ENCODE assay signal across 28 mouse cellular contexts in the genomic region with DNA sequence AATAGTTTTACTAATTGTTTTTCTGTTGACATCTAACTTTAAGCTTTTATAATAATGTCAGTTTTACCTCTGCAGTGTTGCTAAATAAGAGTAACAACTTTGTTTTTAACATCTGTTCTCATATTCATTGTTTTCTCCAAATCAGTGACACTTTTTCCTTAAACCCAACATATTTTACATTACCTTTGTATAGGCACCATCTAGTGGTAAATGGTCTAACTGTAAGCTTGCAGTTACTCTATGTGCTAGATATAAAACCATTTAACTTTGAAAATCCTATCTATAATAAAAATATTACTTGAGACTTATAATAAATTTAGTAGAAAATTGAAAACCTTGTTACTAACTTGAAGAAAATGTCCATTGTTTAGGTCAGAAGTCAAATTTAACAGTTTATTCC. TPM values are rescaled to one million over a fixed set of nuclear protein-coding genes. Genes with fewer than 3 reads are reported as not detected.
DNase-seq lines count a peak whose midpoint lies in the region; ATAC-seq and TF ChIP-seq lines count a peak whose summit lies in the region.
"Had no signal": no experiment of that assay in that cellular context is flagged by ENCODE, and none has a peak within 500 bp of the region (broad histone marks: within the 10 kb centered on the region; RNA-seq: fewer than 3 reads in every experiment).

No protein-coding gene starts in this region.

- no peaks in the 10 kb centered on the region for H3K27me3 ChIP-seq in forebrain, postnatal 0 days (ENCODE audit: insufficient read depth, low read length)
- H3K27me3 ChIP-seq in forebrain, embryonic 16.5 days (replicated peaks; ENCODE audit: control insufficient read depth, insufficient read depth, low read length) = no peaks in the 10 kb centered on the region
- H3K27me3 ChIP-seq in kidney, postnatal 0 days (ENCODE audit: insufficient read depth, low read length) = no peaks in the 10 kb centered on the region
- no peaks in the 10 kb centered on the region for H3K27me3 ChIP-seq in kidney, embryonic 15.5 days
- H3K27me3 ChIP-seq in midbrain, embryonic 14.5 days (ENCODE audit: control insufficient read depth, insufficient read depth, low read length) = no peaks in the 10 kb centered on the region
- H3K27me3 ChIP-seq in midbrain, embryonic 13.5 days = no peaks in the 10 kb centered on the region
- H3K27me3 ChIP-seq: CH12.LX; embryonic facial prominence, embryonic 12.5 days; forebrain, embryonic 12.5 days; heart, embryonic 13.5 days; hindbrain, embryonic 15.5 days; intestine, embryonic 15.5 days; megakaryocyte, embryonic 14.5 days had no signal

- H3K4me2 ChIP-seq in forebrain, postnatal 0 days (ENCODE audit: low read depth) = no peak overlapping the region
- H3K4me2 ChIP-seq in forebrain, embryonic 16.5 days (ENCODE audit: low read length) = no peak overlapping the region
- H3K4me2 ChIP-seq in kidney, postnatal 0 days (ENCODE audit: low read length) = no peak overlapping the region
- no peak overlapping the region for H3K4me2 ChIP-seq in kidney, embryonic 15.5 days
- H3K4me2 ChIP-seq in midbrain, embryonic 14.5 days (ENCODE audit: low read length) = no peak overlapping the region
- no peak overlapping the region for H3K4me2 ChIP-seq in midbrain, embryonic 13.5 days (replicated peaks)
- H3K4me2 ChIP-seq: embryonic facial prominence, embryonic 12.5 days; forebrain, embryonic 12.5 days; heart, embryonic 13.5 days; hindbrain, embryonic 15.5 days; intestine, embryonic 15.5 days had no signal

- TF ChIP-seq CTCF in forebrain, postnatal 0 days (IDR thresholded peaks at IDR 0.05; ENCODE audit: low read depth) = peak; percentile 47
- peak; percentile 52 for TF ChIP-seq CTCF in kidney, postnatal 0 days (IDR thresholded peaks at IDR 0.05; ENCODE audit: low read depth)

- H3K27ac ChIP-seq in forebrain, postnatal 0 days (ENCODE audit: low read depth, low read length) = no peak overlapping the region
- H3K27ac ChIP-seq in forebrain, embryonic 16.5 days (ENCODE audit: low read length) = no peak overlapping the region
- H3K27ac ChIP-seq in kidney, postnatal 0 days = no peak overlapping the region
- H3K27ac ChIP-seq in kidney, embryonic 15.5 days = no peak overlapping the region
- no peak overlapping the region for H3K27ac ChIP-seq in midbrain, embryonic 14.5 days (replicated peaks; ENCODE audit: low read depth, low read length)
- no peak overlapping the region for H3K27ac ChIP-seq in midbrain, embryonic 13.5 days
- H3K27ac ChIP-seq: embryonic facial prominence, embryonic 12.5 days; forebrain, embryonic 12.5 days; heart, embryonic 13.5 days; hindbrain, embryonic 15.5 days; intestine, embryonic 15.5 days; limb, embryonic 10.5 days had no signal

- no peak overlapping the region for H3K4me3 ChIP-seq in forebrain, postnatal 0 days (ENCODE audit: low read depth, low read length)
- no peak overlapping the region for H3K4me3 ChIP-seq in forebrain, embryonic 16.5 days (replicated peaks; ENCODE audit: low read length)
- H3K4me3 ChIP-seq in kidney, postnatal 0 days (replicated peaks; ENCODE audit: low read depth, low read length) = no peak overlapping the region
- no peak overlapping the region for H3K4me3 ChIP-seq in kidney, embryonic 15.5 days (replicated peaks)
- no peak overlapping the region for H3K4me3 ChIP-seq in midbrain, embryonic 14.5 days (replicated peaks; ENCODE audit: low read depth, low read length)
- no peak overlapping the region for H3K4me3 ChIP-seq in midbrain, embryonic 13.5 days (replicated peaks)
- H3K4me3 ChIP-seq: embryonic facial prominence, embryonic 12.5 days; forebrain, embryonic 12.5 days; heart, embryonic 13.5 days; hindbrain, embryonic 15.5 days; intestine, embryonic 15.5 days; limb, embryonic 10.5 days; megakaryocyte, embryonic 14.5 days had no signal

- H3K9ac ChIP-seq in forebrain, postnatal 0 days = no peak overlapping the region
- no peak overlapping the region for H3K9ac ChIP-seq in forebrain, embryonic 16.5 days (replicated peaks; ENCODE audit: low read depth, low read length)
- no peak overlapping the region for H3K9ac ChIP-seq in kidney, postnatal 0 days (ENCODE audit: low read depth, low read length)
- no peak overlapping the region for H3K9ac ChIP-seq in kidney, embryonic 15.5 days
- no peak overlapping the region for H3K9ac ChIP-seq in midbrain, embryonic 14.5 days (replicated peaks; ENCODE audit: low read length)
- H3K9ac ChIP-seq in midbrain, embryonic 13.5 days (replicated peaks) = no peak overlapping the region
- H3K9ac ChIP-seq: embryonic facial prominence, embryonic 12.5 days; forebrain, embryonic 12.5 days; heart, embryonic 13.5 days; hindbrain, embryonic 15.5 days; intestine, embryonic 15.5 days had no signal

- DNase-seq in forebrain, postnatal 0 days = no peak
- peak; percentile 13 for DNase-seq in kidney, postnatal 0 days (ENCODE audit: low spot score)
- DNase-seq in midbrain, embryonic 14.5 days = peak; percentile 24
- DNase-seq: adrenal gland, adult 8-10 months; cerebellum, adult 18-20 months; cerebellum, postnatal 14 days; gastrocnemius, postnatal 14 days; heart, adult 18-20 months; heart, postnatal 4 days; kidney, postnatal 4 days; layer of hippocampus, adult 9-11 months; right cerebral cortex, postnatal 4 days; thymus, postnatal 25 days had no signal

- no peaks in the 10 kb centered on the region for H3K4me1 ChIP-seq in forebrain, postnatal 0 days (ENCODE audit: insufficient read depth)
- no peaks in the 10 kb centered on the region for H3K4me1 ChIP-seq in forebrain, embryonic 16.5 days (replicated peaks; ENCODE audit: control insufficient read depth, insufficient read depth, low read length)
- no peaks in the 10 kb centered on the region for H3K4me1 ChIP-seq in kidney, postnatal 0 days (replicated peaks; ENCODE audit: insufficient read depth, low read length)
- no peaks in the 10 kb centered on the region for H3K4me1 ChIP-seq in kidney, embryonic 15.5 days
- no peaks in the 10 kb centered on the region for H3K4me1 ChIP-seq in midbrain, embryonic 14.5 days (ENCODE audit: control insufficient read depth, insufficient read depth, low read length)
- H3K4me1 ChIP-seq in midbrain, embryonic 13.5 days (replicated peaks) = no peaks in the 10 kb centered on the region
- H3K4me1 ChIP-seq: embryonic facial prominence, embryonic 12.5 days; forebrain, embryonic 12.5 days; heart, embryonic 13.5 days; hindbrain, embryonic 15.5 days; intestine, embryonic 15.5 days; limb, embryonic 10.5 days had no signal

- ATAC-seq in forebrain, postnatal 0 days = no peak
- ATAC-seq in forebrain, embryonic 16.5 days = no peak
- no peak for ATAC-seq in kidney, postnatal 0 days (replicated peaks; ENCODE audit: low FRiP score, low read depth)
- ATAC-seq in kidney, embryonic 15.5 days (replicated peaks; ENCODE audit: low FRiP score) = no peak
- ATAC-seq in midbrain, embryonic 14.5 days (ENCODE audit: low FRiP score, low TSS enrichment) = no peak
- no peak for ATAC-seq in midbrain, embryonic 13.5 days
- ATAC-seq in CD4-positive, CD25-positive, alpha-beta regulatory T cell, adult 4 months = no peak
- ATAC-seq: activated CD4-positive, CD25-positive, alpha-beta regulatory T cell, adult 4 months; intestine, embryonic 15.5 days; midbrain, embryonic 16.5 days had no signal

- no peaks in the 10 kb centered on the region for H3K9me3 ChIP-seq in forebrain, postnatal 0 days (ENCODE audit: low read length)
- H3K9me3 ChIP-seq in forebrain, embryonic 16.5 days (ENCODE audit: control insufficient read depth, low read length) = no peaks in the 10 kb centered on the region
- no peaks in the 10 kb centered on the region for H3K9me3 ChIP-seq in kidney, postnatal 0 days (replicated peaks; ENCODE audit: low read length)
- no peaks in the 10 kb centered on the region for H3K9me3 ChIP-seq in kidney, embryonic 15.5 days (replicated peaks)
- H3K9me3 ChIP-seq in midbrain, embryonic 14.5 days (ENCODE audit: control insufficient read depth, low read length) = no peaks in the 10 kb centered on the region
- no peaks in the 10 kb centered on the region for H3K9me3 ChIP-seq in midbrain, embryonic 13.5 days
- H3K9me3 ChIP-seq: embryonic facial prominence, embryonic 12.5 days; forebrain, embryonic 12.5 days; G1E; heart, embryonic 13.5 days; hindbrain, embryonic 15.5 days; intestine, embryonic 15.5 days; limb, embryonic 10.5 days; megakaryocyte, embryonic 14.5 days had no signal

- H3K36me3 ChIP-seq in forebrain, postnatal 0 days (ENCODE audit: insufficient read depth) = no peaks in the 10 kb centered on the region
- H3K36me3 ChIP-seq in forebrain, embryonic 16.5 days (ENCODE audit: control insufficient read depth, insufficient read depth) = peaks cover 5% of the 10 kb centered on the region; the same call in 1 of the 2 replicates
- H3K36me3 ChIP-seq in kidney, postnatal 0 days (ENCODE audit: insufficient read depth, low read length) = peaks cover 18% of the 10 kb centered on the region; the same call in 1 of the 2 replicates
- H3K36me3 ChIP-seq in kidney, embryonic 15.5 days = peaks cover 41% of the 10 kb centered on the region
- peaks cover 21% of the 10 kb centered on the region for H3K36me3 ChIP-seq in midbrain, embryonic 14.5 days (ENCODE audit: control insufficient read depth, insufficient read depth, low read length)
- peaks cover 11% of the 10 kb centered on the region for H3K36me3 ChIP-seq in midbrain, embryonic 13.5 days
- H3K36me3 ChIP-seq: intestine, embryonic 15.5 days had no signal

RNA-seq across cellular contexts. Expression of a gene that starts 15.2 kb away (rescaled TPM):
- 24.3 and 24.6 TPM in 2 replicates for total RNA-seq in forebrain, postnatal 0 days (2014; rRNA removed)
- polyA plus RNA-seq in forebrain, postnatal 0 days (2015; fragmentation: Nextera tagmentation; extraction: Ambion mirVana) = 16.0 and 20.2 TPM in 2 replicates
- polyA plus RNA-seq in forebrain, embryonic 16.5 days (2015; fragmentation: Nextera tagmentation; extraction: Ambion mirVana) = 51.4 and 62.4 TPM in 2 replicates
- polyA plus RNA-seq in kidney, postnatal 0 days (2015; fragmentation: Nextera tagmentation; extraction: Ambion mirVana) = 41.7 and 43.2 TPM in 2 replicates
- polyA plus RNA-seq in kidney, embryonic 15.5 days (2015; fragmentation: Nextera tagmentation; extraction: Ambion mirVana) = 48.2 and 56.5 TPM in 2 replicates
- polyA plus RNA-seq in midbrain, embryonic 14.5 days (2014; fragmentation: Nextera tagmentation; extraction: Ambion mirVana) = 34.2 and 39.9 TPM in 2 replicates
- polyA plus RNA-seq in midbrain, embryonic 13.5 days (2015; fragmentation: Nextera tagmentation; extraction: Ambion mirVana) = 49.8 and 52.2 TPM in 2 replicates
- 10 to 100 TPM; 12.2 to 22.8 TPM for polyA plus RNA-seq in CD4-positive, CD25-positive, alpha-beta regulatory T cell, adult 4 months (2017; shearing (Covaris generic))

RNA-seq across cellular contexts. Expression of a gene that starts 15.7 kb away (rescaled TPM):
- total RNA-seq in forebrain, postnatal 0 days (2014; rRNA removed) = 58.0 and 64.4 TPM in 2 replicates
- polyA plus RNA-seq in forebrain, postnatal 0 days (2015; fragmentation: Nextera tagmentation; extraction: Ambion mirVana) = 90.6 and 102 TPM in 2 replicates
- 122 and 131 TPM in 2 replicates for polyA plus RNA-seq in forebrain, embryonic 16.5 days (2015; fragmentation: Nextera tagmentation; extraction: Ambion mirVana)
- polyA plus RNA-seq in kidney, postnatal 0 days (2015; fragmentation: Nextera tagmentation; extraction: Ambion mirVana) = 129 and 131 TPM in 2 replicates
- 157 and 168 TPM in 2 replicates for polyA plus RNA-seq in kidney, embryonic 15.5 days (2015; fragmentation: Nextera tagmentation; extraction: Ambion mirVana)
- 126 and 139 TPM in 2 replicates for polyA plus RNA-seq in midbrain, embryonic 14.5 days (2014; fragmentation: Nextera tagmentation; extraction: Ambion mirVana)
- polyA plus RNA-seq in midbrain, embryonic 13.5 days (2015; fragmentation: Nextera tagmentation; extraction: Ambion mirVana) = 152 and 154 TPM in 2 replicates
- polyA plus RNA-seq in CD4-positive, CD25-positive, alpha-beta regulatory T cell, adult 4 months (2017; shearing (Covaris generic)) = 100 to 1,000 TPM; 139 to 175 TPM
